Mouse (Mus musculus) cerebellum, postnatal 4 days (tissue): ENCODE measurements around the gene Fam151a.
A peak's percentile ranks its signal among the peaks of the same experiment; 100 is the strongest.
"Not testable (repeated sequence)": the region's sequence is repeated elsewhere in the genome, so short reads cannot be mapped to it uniquely, and the experiment has no call there.

Experiments used
- DNase-seq, 2 experiments: peaks; one replicate each; pipeline ENCODE4 v3.0.0; 2022; ENCODE audit warnings: low spot score in 2 of 2, mixed read lengths in 1 of 2

Gene Fam151a

GRCm38 (mm10) chr4:106733636-106734035 is at the start of gene Fam151a:
Gene Fam151a (plus strand): TSS chr4:106733889.
- DNase-seq: no peak

- DNase-seq: no peak
Measured at GRCm38 (mm10) chr4:106688636-106689296, 44.9 kb upstream of the Fam151a start.

- no peak for DNase-seq
Measured at GRCm38 (mm10) chr4:106693841-106694430, 39.8 kb upstream of the Fam151a start.

- no peak for DNase-seq
Measured at GRCm38 (mm10) chr4:106699989-106700388, 33.7 kb upstream of the Fam151a start.

- DNase-seq: no peak
Measured at GRCm38 (mm10) chr4:106700798-106701197, 32.9 kb upstream of the Fam151a start.

GRCm38 (mm10) chr4:106703956-106704355 is 29.7 kb upstream of the Fam151a start:
- DNase-seq: no peak

- peak in 1 of 2 experiments; percentile 57 for DNase-seq
Measured at GRCm38 (mm10) chr4:106704416-106704815, 29.3 kb upstream of the Fam151a start.

GRCm38 (mm10) chr4:106705096-106705665 is 28.5 kb upstream of the Fam151a start:
- no peak for DNase-seq

- DNase-seq: no peak
Measured at GRCm38 (mm10) chr4:106707957-106708356, 25.7 kb upstream of the Fam151a start.

GRCm38 (mm10) chr4:106708408-106708807 is 25.3 kb upstream of the Fam151a start:
- peak; percentile 87 to 91 for DNase-seq

GRCm38 (mm10) chr4:106713622-106714021 is 20.1 kb upstream of the Fam151a start:
- no peak for DNase-seq

- no peak for DNase-seq
Measured at GRCm38 (mm10) chr4:106720631-106721030, 13.1 kb upstream of the Fam151a start.

GRCm38 (mm10) chr4:106730814-106731213 is 2.9 kb upstream of the Fam151a start, which contains the start of gene Mroh7:
Gene Mroh7 (minus strand): TSS chr4:106730925.
- no peak for DNase-seq

GRCm38 (mm10) chr4:106736884-106737283 is 3.2 kb downstream of the Fam151a start:
- not testable (repeated sequence) for DNase-seq

GRCm38 (mm10) chr4:106737904-106738303 is 4.2 kb downstream of the Fam151a start:
- no peak for DNase-seq

- DNase-seq: no peak
Measured at GRCm38 (mm10) chr4:106745862-106746261, 12.2 kb downstream of the Fam151a start.

- no peak for DNase-seq
Measured at GRCm38 (mm10) chr4:106747001-106747580, 13.4 kb downstream of the Fam151a start.

- peak; percentile 43 to 72 for DNase-seq
Measured at GRCm38 (mm10) chr4:106749699-106750098, 16.0 kb downstream of the Fam151a start.

GRCm38 (mm10) chr4:106751726-106752125 is 18.0 kb downstream of the Fam151a start:
- DNase-seq: no peak

GRCm38 (mm10) chr4:106764166-106764565 is 30.5 kb downstream of the Fam151a start:
- DNase-seq: no peak

GRCm38 (mm10) chr4:106769306-106769705 is 35.6 kb downstream of the Fam151a start:
- no peak for DNase-seq

GRCm38 (mm10) chr4:106772558-106772957 is 38.9 kb downstream of the Fam151a start:
- DNase-seq: no peak

GRCm38 (mm10) chr4:106775767-106776166 is 42.1 kb downstream of the Fam151a start:
- not testable (repeated sequence) for DNase-seq
